Mouse (Mus musculus): ENCODE measurements around the gene Trappc11.
"Not testable (repeated sequence)": the region's sequence is repeated elsewhere in the genome, so short reads cannot be mapped to it uniquely, and the experiment has no call there.

DNA sequence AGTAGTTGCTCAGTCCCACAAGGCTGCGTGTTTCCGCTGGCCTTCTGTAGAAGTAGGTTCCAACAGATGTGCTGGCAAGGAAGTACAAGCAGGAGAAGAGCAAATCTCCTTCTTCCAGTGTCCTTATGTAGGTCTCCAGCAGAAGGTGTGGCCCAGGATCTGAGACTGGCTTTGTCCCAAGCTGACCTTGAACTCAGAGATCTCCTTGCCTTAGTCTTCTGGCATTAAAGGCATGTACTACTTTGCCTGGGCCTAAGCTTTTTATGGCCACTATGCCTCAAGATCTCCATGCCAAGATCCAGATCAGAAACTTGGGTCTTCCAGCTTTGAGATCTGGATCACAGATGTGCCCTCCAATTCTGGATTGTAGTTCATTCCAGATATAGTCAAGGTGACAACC is 84.1 kb downstream of the Trappc11 start:
- not testable (repeated sequence) for TF ChIP-seq CTCF (IDR thresholded peaks at IDR 0.05; ENCODE audit: low read depth, low read length); EP300 (IDR thresholded peaks at IDR 0.05; ENCODE audit: insufficient read depth, low read depth, low read length); POLR2A (IDR thresholded peaks at IDR 0.05; ENCODE audit: insufficient read depth, low read length)
